Mouse (Mus musculus) left cerebral cortex, postnatal 36 days (tissue): Measurements from ENCODE around the gene Tcp11l1. TPM values are rescaled to one million over a fixed set of nuclear protein-coding genes. Genes with fewer than 3 reads are reported as not detected.

Experiments used
- DNase-seq, 2 experiments: peaks; one replicate each; pipeline ENCODE4 v3.0.0; 2021 to 2022; ENCODE audit warnings: low spot score in 2 of 2, mixed read lengths in 1 of 2
- intact Hi-C: fragments of 180-260 bp; cut with DNase I; formaldehyde crosslinking; loops from one replicate; pipeline ENCODE4 v1.15.1; 2025
- total RNA-seq, 2 experiments: library from RNA; stranded (reverse); gene quantifications; 2 replicates each; pipeline ENCODE4 v1.2.3; 2021

Tcp11l1 gene
- total RNA-seq, 2 experiments from 2014 or later, result 38.5 to 40.7 TPM

DNA sequence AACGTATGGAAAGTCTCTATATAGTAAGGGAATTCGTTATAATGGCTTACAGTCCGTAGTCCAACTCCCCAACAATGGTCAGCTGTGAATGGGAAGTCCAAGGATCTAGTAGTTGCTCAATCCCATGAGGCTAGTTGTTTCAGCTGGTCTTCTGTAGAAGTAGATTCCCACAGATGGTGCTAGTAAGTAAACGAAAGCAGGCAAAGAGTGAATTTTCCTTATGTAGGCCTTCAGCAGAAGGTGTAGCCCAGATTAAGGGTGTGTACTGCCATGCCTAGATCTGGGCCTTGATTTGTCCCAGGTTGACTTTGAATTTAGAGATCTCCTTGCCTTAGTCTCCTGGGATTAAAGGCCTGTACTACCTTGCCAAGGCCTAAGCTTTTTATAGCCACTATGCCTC, 4.3 kb upstream of the Tcp11l1 start, which contains the start of gene Pin1rt1:
Gene Pin1rt1, minus strand, starts transcription at position 101 of the 400 bp plus-strand sequence.
- intact Hi-C loops, result no loop called here
- DNase-seq, result no peak

DNA sequence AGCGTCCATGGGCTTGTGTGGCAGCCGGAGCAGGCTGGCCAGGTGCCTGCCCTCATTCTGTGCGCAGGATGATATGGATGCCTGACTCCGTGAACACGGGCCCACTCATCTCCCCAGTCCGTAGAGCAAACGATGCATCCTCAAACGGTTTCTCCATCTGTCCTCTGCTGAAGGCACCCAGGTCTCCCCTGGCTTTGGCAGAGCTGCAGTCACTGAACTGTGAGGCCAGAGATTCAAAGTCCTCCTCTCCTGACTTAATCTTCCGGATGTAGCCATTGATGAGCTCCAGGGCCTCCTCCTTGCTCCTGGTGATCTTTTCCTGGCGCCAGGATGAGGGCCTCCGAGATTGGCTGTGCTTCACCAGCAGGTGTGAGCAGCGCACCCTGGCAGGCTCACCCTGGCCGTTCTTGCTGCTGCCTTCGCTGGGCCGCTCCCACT, 2.3 kb upstream of the Tcp11l1 start:
- DNase-seq, result no peak
- intact Hi-C loops, result no loop called here

DNA sequence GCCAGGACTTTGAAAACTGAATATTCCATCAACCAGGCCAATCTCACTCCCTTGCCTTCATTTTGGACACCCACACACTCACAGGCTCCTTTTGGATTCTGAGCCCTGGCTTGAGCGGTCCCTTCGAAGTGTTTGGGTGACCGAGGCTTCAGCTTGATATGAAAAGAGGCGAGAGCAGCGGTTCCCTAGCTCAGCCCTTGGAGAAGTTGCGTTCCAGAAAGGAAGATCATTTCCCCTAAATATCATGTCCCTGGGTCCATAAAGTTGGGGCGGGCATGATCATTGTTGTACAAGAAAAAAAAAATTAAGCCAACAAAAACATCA, 479 bp upstream of the Tcp11l1 start:
- intact Hi-C loops, result no loop called here
- no peak for DNase-seq

DNA sequence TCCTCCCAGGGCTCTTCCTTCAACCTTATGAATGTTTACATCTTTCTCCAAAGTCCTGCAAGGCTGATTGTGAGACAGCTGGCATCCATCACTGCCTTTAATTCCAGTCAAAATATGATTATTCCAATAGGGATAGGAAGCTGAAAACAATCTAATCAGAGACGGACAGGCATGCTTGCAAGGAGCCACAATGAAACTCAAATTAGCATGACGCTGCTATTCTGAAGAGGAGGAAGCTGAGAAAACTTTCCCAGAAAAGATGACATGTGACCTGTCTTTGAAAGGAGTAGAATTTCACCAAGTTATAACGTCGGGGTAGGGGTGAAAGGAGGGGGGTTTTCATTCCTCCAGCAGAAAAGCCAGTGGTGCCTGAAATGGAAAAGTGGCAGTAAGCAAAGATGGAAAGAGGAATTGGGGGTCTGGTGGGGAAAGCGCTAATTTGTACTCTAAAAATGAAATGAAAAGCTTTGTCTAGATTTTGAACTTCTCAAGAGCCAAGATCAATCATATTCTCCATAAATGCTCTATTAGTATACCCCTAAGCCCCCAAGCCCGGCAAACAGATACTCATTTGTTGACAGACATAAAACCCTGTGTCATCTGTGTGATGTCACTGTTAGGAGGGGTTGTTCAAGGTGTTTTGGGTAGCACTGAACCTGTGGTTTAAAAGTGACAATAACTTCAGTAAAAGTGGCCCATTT, 1.1 kb downstream of the Tcp11l1 start:
- intact Hi-C loops, result no loop called here
- no peak for DNase-seq

DNA sequence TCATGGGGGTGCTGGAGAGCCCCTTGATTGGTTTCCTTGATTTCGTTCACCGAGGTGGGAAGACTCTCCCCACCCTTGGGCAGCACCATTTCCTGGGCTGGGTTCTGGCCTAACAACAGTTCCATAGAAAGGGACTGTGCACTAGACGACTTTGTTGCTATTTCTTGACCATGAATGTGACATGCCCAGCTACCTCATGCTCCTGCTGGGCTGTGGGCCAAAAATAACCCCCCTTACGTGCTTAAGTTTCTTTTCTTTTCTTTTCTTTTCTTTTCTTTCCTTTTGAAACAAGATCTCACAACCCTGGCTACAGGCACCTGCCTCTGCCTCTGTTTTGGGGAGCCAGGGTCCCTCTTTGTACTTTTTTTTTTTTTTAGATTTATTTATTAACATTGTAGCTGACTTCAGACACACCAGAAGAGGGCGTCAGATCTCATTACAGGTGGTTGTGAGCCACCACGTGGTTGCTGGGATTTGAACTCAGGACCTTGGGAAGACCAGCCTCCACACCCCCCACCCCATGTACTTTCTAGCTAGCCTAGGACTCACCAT, 2.1 kb downstream of the Tcp11l1 start:
- no peak for DNase-seq
- intact Hi-C loops, result no loop called here

DNA sequence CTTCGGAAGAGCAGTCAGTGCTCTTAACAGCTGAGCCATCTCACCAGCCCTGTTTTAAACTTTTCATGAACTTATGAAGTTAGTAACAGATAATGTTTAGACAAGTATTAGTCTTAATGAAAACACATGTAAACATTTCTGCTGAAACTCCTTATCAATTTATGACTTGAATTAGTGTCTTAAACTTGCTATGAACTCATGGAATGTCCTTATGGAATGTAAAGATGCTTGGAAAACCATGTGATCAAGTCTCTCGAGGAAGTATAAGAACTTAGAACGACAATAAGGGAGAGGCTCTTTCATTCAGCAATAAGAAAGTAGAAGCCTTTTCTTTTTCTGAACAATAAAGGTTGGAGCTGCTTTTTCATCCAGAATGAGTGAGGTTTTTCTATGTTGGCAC, 7.6 kb downstream of the Tcp11l1 start:
- intact Hi-C loops, result no loop called here
- no peak for DNase-seq

DNA sequence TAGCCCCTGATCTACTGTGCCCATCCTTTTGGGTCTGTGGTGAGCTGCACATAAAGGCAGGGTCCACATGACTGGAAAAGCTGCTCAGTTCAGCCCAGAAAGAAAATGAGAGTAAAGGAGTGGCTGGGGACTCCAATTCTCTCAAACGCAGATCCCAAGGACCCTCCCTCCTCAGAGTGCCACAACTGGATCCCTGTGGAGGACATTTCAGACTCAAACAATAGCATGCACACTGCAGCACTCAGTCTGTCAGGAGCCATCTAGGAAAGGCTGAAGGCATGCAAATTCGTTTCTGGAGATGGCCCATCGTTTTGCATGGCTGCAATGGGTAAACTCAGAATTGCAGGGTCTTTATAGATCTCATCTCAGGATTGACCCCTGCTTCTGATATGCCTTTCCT, 8.8 kb downstream of the Tcp11l1 start:
- intact Hi-C loops, result no loop called here

DNA sequence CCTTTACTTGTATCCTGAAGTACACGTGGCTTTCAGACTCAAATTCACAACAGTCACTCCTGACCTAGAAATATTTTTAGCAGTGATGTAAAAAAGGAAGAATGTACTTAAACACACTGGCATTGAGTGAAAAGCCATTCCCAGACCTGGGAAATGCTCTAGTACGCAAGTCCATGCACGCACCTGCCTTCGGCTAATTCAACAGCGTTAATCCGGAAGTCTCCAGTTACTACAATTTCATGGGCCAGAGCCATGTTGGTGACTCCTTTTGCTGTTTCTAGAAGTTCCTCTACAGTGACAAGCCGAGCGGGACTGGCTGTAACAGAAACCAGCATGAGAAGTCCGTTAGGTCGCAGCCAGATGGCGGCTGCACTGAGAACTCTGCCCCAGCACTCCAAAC, 12.3 kb downstream of the Tcp11l1 start:
- intact Hi-C loops, result no loop called here
- DNase-seq, result no peak

More for the DNA sequence above, 8.8 kb downstream of the Tcp11l1 start:
- DNase-seq, result no peak

DNA sequence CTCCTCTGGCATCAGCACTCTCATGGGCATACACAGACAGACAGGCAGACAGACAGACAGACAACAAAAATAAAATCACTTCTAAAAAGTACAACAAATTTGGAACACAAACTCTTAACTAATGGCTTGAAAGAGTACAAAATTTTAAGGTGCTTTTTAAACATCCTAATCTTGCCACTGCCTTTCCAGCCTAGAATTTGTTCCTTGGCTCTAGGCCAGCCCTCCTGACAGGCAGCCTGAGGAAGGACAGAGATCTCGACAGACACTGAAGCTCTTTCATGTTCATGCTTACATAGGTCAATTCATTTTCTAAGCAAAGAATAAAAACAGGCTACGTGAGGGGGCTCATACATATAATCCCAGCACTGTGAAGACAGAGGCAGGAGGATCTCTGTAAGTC, 19.4 kb downstream of the Tcp11l1 start:
- intact Hi-C loops, result no loop called here
- DNase-seq, result no peak

DNA sequence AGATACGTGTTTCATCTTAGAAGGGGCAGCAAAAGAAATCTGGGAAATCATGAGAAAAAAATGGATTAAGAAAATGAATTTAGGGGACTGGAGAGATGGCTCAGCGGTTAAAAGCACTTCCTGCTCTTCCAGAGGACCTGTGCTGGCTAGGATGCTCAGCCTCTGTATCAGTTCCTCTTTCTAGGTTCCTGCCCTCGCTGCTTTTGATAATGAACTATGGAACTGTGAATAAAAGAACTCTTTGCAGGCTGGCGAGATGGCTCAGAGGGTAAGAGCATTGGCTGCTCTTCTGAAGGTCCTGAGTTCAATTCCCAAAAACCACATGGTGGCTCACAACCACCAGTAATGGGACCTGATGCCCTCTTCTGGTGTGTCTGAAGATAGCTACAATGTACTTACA, 21.2 kb downstream of the Tcp11l1 start:
- DNase-seq, result no peak

DNA sequence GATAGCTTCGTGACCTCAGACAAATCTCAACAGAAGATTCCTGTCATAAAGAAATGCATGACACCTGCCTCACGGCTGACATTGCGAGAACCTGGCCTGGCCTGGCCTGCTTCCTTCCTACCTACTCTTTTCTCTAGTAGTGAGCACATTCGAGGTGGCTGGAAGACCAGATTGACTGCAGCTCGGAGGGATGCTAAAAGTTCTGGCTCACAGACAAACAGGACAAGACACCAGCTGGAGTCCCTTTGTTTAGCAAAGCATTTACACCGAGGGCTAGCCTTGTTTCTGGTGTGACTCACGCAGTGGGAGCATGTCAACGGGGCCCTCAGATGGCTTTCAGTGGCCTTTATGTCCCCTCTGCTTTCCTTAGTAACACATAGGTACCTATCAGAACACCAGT, 23.2 kb downstream of the Tcp11l1 start:
- no peak for DNase-seq
- intact Hi-C loops, result loop anchor here (5.0 kb wide), 1 partner anchor 59 kb away; no protein-coding TSS in a partner anchor

More for the DNA sequence above, 21.2 kb downstream of the Tcp11l1 start:
- intact Hi-C loops, result no loop called here

DNA sequence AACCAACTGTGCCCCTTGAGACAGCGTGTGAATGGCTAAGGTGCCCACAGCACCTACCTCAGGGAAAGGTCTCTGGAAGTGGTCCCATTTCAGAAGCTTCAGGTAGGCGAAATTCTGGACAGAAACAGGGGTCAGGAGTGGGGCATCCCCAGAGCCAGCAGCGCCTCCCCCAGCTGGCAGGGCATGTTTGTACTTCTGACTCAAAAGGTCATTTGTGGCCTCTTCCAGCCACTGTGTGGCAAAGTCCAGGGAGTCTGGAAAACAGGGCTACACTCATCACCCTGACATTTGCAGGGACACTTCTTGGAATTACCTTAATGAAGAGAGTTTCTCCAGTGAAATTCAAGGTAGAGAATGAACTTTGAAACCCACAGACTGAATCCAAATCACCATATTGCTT, 23.6 kb downstream of the Tcp11l1 start:
- intact Hi-C loops, result loop anchor here (5.0 kb wide), 1 partner anchor 59 kb away; no protein-coding TSS in a partner anchor
- DNase-seq, result no peak

DNA sequence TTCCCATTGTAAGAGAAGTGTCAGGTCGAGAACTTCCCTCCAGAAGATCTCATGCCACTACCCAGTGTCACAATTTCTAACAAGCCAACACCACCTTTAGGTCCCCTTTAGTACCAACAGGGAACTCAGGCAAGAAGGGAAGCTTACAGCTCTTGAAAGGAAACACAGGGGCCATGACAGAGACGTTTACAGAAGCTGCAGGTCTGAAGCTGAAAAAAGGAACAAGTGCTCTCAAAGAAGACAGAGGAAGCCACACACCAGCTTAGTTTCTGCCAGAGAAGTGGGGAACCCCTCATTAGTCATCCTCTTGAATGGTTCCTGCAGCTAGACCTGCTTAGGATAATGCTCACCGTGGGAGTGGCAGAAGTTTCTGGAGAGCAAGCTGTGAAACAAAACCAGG, 24.7 kb downstream of the Tcp11l1 start:
- intact Hi-C loops, result loop anchor here (5.0 kb wide), 1 partner anchor 60 kb away; no protein-coding TSS in a partner anchor
- DNase-seq, result no peak

DNA sequence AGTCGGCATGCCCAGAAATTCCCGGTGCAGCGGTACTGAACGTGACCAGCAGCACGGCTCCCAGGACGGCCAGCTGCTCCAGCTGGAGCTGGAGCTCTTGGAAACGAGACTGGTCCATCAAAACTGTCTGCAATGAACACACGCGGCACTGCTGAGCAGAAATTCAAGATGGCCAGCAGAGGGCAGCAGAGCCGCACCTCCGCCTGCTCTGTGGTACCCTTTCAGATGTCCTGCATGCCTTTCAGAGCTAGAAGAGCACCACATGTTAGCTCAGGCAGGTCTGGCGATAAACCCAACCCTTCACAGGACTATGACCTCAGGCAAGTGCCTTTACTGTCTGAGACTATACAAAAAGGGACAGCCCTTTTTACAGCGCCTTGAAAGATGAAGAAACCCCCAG, 26.6 kb downstream of the Tcp11l1 start:
- peak; percentile 67 to 74 for DNase-seq
- intact Hi-C loops, result loop anchor here (1.0 to 5.0 kb wide), 2 partner anchors 62 to 89 kb away; no protein-coding TSS in a partner anchor

DNA sequence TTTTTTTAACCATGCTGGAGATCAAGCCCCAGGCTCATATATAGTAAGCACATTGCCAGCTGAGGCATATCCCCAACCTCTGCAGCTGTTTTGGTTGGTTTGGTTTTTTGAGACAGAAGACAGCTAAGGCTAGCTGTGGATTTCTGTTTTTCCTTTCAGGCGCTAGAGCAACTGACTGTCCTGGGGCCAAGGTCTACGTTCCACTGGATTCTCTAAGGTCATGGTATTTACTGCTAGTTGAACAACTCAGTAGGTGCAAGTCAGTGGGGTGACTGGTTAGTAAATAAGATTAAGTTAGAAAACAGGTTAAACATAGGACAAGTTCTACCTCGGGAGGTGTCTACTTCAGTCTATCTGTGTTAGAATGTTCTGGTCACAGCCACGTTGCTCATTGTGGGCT, 27.2 kb downstream of the Tcp11l1 start:
- no peak for DNase-seq
- intact Hi-C loops, result loop anchor here (1.0 to 5.0 kb wide), 2 partner anchors 63 to 90 kb away; no protein-coding TSS in a partner anchor

DNA sequence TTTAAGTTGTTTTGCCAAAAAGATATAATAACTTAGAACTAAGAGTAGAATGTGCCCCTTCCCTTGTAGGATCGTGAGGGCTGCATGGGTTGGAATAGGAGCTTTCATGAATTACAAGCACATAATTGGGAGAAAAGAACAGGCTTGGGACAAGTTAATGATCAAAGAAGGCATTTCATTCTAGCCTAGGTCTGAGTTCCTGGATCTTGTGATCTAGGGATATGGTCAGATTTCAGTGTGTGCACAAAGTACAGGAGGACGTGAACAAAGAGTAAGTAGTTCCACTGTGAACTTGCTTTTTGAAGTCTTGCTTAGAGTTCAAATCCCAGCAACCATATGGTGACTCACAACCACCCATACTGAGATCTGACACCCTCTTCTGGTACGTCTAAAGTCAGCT, 34.6 kb downstream of the Tcp11l1 start:
- intact Hi-C loops, result no loop called here
- no peak for DNase-seq

DNA sequence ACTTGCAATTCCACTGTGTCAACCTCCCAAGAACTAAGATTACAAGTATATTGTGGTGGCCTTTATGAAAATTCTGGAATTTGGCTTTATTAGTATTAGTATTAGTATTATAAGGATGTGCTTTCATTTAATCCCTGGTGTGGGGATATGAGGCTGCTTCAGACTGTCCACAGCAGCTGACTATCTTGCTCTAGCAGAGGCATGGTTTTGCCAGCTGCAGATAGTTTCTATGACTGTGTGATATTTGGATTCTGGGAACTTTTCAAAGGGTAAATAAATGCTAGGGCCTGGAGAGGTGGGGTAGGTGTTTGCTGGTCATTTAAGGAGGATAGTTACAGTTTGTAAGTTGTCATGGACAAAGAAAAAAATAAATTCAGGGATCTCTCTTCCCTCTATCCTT, 40.2 kb downstream of the Tcp11l1 start:
- DNase-seq, result no peak
- intact Hi-C loops, result no loop called here

DNA sequence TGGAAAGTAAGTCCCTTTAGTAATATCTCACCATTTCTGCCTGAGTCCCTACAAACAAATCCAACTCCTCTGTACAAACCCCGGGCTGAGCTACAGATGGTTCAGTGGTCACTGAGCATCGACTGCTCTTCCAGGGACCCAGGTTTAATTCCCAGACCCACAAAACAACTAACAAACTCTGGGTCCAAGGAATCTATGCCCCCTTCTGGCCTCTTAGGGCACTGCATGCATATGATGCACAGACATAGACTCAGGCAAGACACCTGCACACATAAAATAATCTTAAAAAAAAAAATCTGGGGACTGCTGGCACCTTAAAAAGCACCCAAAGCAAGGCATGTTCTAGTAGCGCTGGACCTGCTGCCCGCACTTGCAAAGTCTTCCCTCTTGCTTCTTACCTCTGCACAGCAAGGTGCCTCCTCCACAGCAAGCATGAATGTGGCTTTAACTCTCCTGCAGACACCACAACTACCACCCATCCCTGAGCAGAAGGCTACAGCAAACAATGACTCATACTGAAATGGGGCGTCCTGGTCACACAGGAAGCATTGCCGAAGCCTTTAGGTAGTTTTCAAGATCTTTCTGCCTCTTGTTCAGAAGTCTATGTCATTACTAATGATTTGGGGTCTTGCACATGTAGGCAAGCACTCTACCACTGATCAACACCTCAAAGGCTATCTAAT, 42.7 kb downstream of the Tcp11l1 start:
- intact Hi-C loops, result no loop called here

DNA sequence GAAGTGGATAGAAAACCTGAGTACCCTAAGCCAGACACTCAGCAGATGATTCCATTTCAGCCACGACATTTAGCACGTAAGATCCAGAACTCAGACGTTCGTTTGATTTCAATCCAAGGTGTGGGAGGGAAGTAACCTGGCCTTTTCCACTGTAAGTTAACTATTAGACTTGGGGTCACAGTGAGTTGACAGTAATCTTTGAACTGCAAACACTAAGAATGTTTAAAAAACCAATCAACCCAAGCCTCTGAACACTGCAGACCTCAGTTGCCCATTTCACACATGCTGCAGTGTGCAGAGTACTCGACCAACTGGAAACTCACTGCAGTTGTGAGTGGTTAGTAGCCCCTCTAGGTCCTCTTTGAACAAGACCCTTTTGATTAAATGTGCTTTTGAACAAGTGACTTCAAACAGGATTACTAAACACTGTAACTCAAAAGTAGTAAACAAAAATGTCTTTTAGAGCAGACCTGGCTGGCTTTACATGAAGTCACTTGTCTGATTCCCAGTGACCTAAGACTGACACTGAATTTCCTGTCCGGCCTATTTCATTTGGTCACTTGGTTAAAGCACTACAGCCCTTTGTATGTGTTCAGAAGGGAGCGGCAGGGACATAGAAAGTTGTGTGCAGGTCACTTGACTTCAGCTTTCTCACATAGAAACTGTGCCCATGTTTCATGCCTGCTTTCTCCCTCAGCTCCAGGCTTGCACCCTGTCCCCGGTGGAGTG, 48.4 kb downstream of the Tcp11l1 start:
- DNase-seq, result no peak
- intact Hi-C loops, result no loop called here

More for the DNA sequence above, 42.7 kb downstream of the Tcp11l1 start:
- no peak for DNase-seq

DNA sequence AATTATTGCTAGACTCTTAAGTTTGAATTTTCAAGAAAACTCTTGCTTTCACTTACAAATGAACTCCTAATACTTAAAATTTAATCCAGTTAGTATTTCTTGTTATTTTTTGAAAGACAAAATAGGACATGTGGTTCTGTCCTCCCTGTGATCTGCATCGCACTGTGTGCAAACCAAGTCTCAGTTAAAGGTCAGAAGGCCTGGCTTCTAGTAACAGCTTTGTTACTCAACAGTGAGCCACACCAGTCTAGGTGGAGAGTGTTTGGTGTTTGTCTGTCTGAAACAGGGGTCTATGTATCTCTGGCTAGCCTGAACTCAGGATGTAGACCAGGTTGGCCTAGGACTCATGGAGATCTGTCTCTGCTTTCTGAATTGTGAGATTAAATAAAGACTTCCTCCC, 53.3 kb downstream of the Tcp11l1 start:
- intact Hi-C loops, result no loop called here
- no peak for DNase-seq
